Mouse (Mus musculus) urinary bladder, postnatal 25 days (tissue): ENCODE measurements around the gene Pdcd2l.
A peak's percentile ranks its signal among the peaks of the same experiment; 100 is the strongest.
"Not testable (repeated sequence)": the region's sequence is repeated elsewhere in the genome, so short reads cannot be mapped to it uniquely, and the experiment has no call there.

Experiments used
- DNase-seq: peaks from one replicate; pipeline ENCODE4 v3.0.0; 2022; ENCODE audit warnings: low spot score

The Pdcd2l gene

GRCm38 (mm10) chr7:34213281-34213680 is 16.8 kb upstream of the Pdcd2l start:
- DNase-seq = no peak

GRCm38 (mm10) chr7:34208027-34208745 is 11.7 kb upstream of the Pdcd2l start:
- no peak for DNase-seq

GRCm38 (mm10) chr7:34206331-34206730 is 9.9 kb upstream of the Pdcd2l start:
- no peak for DNase-seq

- DNase-seq = not testable (repeated sequence)
These were observed 5.7 kb upstream of the Pdcd2l start for GRCm38 (mm10) chr7:34202147-34202546.

- no peak for DNase-seq
These were observed 4.4 kb upstream of the Pdcd2l start for GRCm38 (mm10) chr7:34200829-34201228.

GRCm38 (mm10) chr7:34198346-34198745 is 1.9 kb upstream of the Pdcd2l start:
- DNase-seq = peak; percentile 47

- DNase-seq = no peak
These were observed 829 bp downstream of the Pdcd2l start for GRCm38 (mm10) chr7:34195632-34196031.

GRCm38 (mm10) chr7:34192825-34193224 is 3.6 kb downstream of the Pdcd2l start:
- no peak for DNase-seq

GRCm38 (mm10) chr7:34189376-34189989 is 7.0 kb downstream of the Pdcd2l start:
- no peak for DNase-seq

GRCm38 (mm10) chr7:34183794-34184193 is 12.7 kb downstream of the Pdcd2l start:
- no peak for DNase-seq

- peak; percentile 57 for DNase-seq
These were observed 13.1 kb downstream of the Pdcd2l start for GRCm38 (mm10) chr7:34183356-34183755.

GRCm38 (mm10) chr7:34176241-34176640 is 20.2 kb downstream of the Pdcd2l start:
- DNase-seq = not testable (repeated sequence)

GRCm38 (mm10) chr7:34172251-34172650 is 24.2 kb downstream of the Pdcd2l start:
- DNase-seq = no peak

GRCm38 (mm10) chr7:34169454-34169853 is 27.0 kb downstream of the Pdcd2l start, which contains the start of gene Uba2:
Uba2 (minus strand) TSS chr7:34169599.
- no peak for DNase-seq

- peak; percentile 94 for DNase-seq
These were observed 27.8 kb downstream of the Pdcd2l start for GRCm38 (mm10) chr7:34168470-34169251.

- DNase-seq = peak; percentile 17
These were observed 28.5 kb downstream of the Pdcd2l start for GRCm38 (mm10) chr7:34167766-34168469.

GRCm38 (mm10) chr7:34166850-34167249 is 29.6 kb downstream of the Pdcd2l start:
- DNase-seq = peak; percentile 11

- no peak for DNase-seq
These were observed 30.5 kb downstream of the Pdcd2l start for GRCm38 (mm10) chr7:34165999-34166398.

- DNase-seq = no peak
These were observed 31.8 kb downstream of the Pdcd2l start for GRCm38 (mm10) chr7:34164671-34165070.

- no peak for DNase-seq
These were observed 37.3 kb downstream of the Pdcd2l start for GRCm38 (mm10) chr7:34159167-34159566.

GRCm38 (mm10) chr7:34157994-34158393 is 38.5 kb downstream of the Pdcd2l start:
- DNase-seq = no peak

- no peak for DNase-seq
These were observed 49.3 kb downstream of the Pdcd2l start for GRCm38 (mm10) chr7:34147193-34147592.
